Mouse (Mus musculus): ENCODE results near the gene Malsu1.

GRCm38 (mm10) chr6:49119462-49120135 lies 46.0 kb downstream of the Malsu1 start:
- TF ChIP-seq CTCF (IDR thresholded peaks at IDR 0.05; ENCODE audit: borderline replicate concordance, extremely low read depth, insufficient read depth, insufficient read length), result no peak
- no peak for TF ChIP-seq POLR2A (IDR thresholded peaks at IDR 0.05; ENCODE audit: borderline replicate concordance, extremely low read depth, insufficient read depth, insufficient read length, poor library complexity, severe bottlenecking)

All from brain, embryonic 14.5 days (tissue).